Comparison of ENCODE assay signal across 13 mouse cellular contexts in the genomic region with DNA sequence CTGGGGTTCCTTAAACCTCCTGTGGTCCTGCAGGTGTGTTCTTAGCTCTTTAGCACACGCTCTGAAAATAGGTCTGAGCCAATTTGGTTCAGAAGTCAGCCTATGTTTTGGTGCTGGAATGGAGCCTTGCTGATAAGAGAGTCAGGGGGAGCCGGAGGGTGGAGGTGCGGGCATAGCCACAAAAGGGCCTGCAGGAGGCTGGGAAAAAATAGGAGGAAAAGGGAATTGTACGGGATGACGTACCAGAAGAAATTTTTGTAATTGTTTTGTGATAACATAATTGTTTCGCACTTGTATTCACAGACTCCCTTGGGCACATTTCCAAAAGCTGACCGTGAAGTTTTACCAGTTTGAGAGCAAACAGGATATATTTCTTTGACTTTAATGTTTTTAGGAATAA. TPM values are rescaled to one million over a fixed set of nuclear protein-coding genes. Genes with fewer than 3 reads are reported as not detected.
DNase-seq lines count a peak whose midpoint lies in the region; ATAC-seq and TF ChIP-seq lines count a peak whose summit lies in the region.
"Had no signal": no experiment of that assay in that cellular context is flagged by ENCODE, and none has a peak within 500 bp of the region (broad histone marks: within the 10 kb centered on the region; RNA-seq: fewer than 3 reads in every experiment).

No protein-coding gene starts in this region.

- no peak overlapping the region for H3K9ac ChIP-seq in lung, embryonic 14.5 days
- no peak overlapping the region for H3K9ac ChIP-seq in heart, postnatal 0 days (replicated peaks; ENCODE audit: low read depth, low read length)
- H3K9ac ChIP-seq: forebrain, embryonic 15.5 days; intestine, embryonic 15.5 days had no signal

- peak; percentile 19 for DNase-seq in gastrocnemius, adult 18-20 months (ENCODE audit: low spot score)
- DNase-seq in gastrocnemius, postnatal 36 days, result no peak
- peak; percentile 54 for DNase-seq in lung, embryonic 14.5 days
- no peak for DNase-seq in lung, postnatal 25 days (ENCODE audit: low spot score)
- peak; percentile 69 for DNase-seq in heart, postnatal 0 days (ENCODE audit: low spot score)
- DNase-seq in lung, postnatal 36 days, result peak; percentile 51
- no peak for DNase-seq in limb, embryonic 10.5 days (ENCODE audit: low spot score)
- no peak for DNase-seq in layer of hippocampus, postnatal 25 days (ENCODE audit: extremely low spot score in 1 of 2, low spot score in 1 of 2)
- DNase-seq: adrenal gland, postnatal 10 days had no signal

- ATAC-seq in lung, embryonic 14.5 days (ENCODE audit: insufficient read depth), result no peak
- peak; percentile 48 for ATAC-seq in heart, postnatal 0 days (ENCODE audit: insufficient read depth, low read depth)
- ATAC-seq: forebrain, embryonic 15.5 days; intestine, embryonic 15.5 days; midbrain, embryonic 16.5 days had no signal

- 0 out of 2 replicates have a peak overlapping the region, but pooled peaks have one; percentile 20 for H3K4me2 ChIP-seq in lung, embryonic 14.5 days
- H3K4me2 ChIP-seq in heart, postnatal 0 days (ENCODE audit: low read depth, low read length), result peak overlapping the region; percentile 38
- H3K4me2 ChIP-seq: forebrain, embryonic 15.5 days; intestine, embryonic 15.5 days had no signal

- 0 out of 2 replicates have a peak, but pooled peaks have one; percentile 53 for TF ChIP-seq EP300 in heart, postnatal 0 days (IDR thresholded peaks at IDR 0.05; ENCODE audit: low read depth)

- H3K27ac ChIP-seq in lung, embryonic 14.5 days (ENCODE audit: low read depth), result no peak overlapping the region
- peak overlapping the region; percentile 41 for H3K27ac ChIP-seq in heart, postnatal 0 days (ENCODE audit: low read depth)
- H3K27ac ChIP-seq in limb, embryonic 10.5 days, result no peak overlapping the region
- H3K27ac ChIP-seq: forebrain, embryonic 15.5 days; intestine, embryonic 15.5 days; macrophage had no signal

- intact Hi-C loops in gastrocnemius, postnatal 36 days (cut with DNase I), result no loop called here

- 0 out of 2 replicates have a peak, but pooled peaks cover 3% of the 10 kb centered on the region for H3K4me1 ChIP-seq in lung, embryonic 14.5 days (ENCODE audit: insufficient read depth)
- peaks cover 16% of the 10 kb centered on the region for H3K4me1 ChIP-seq in heart, postnatal 0 days (ENCODE audit: control insufficient read depth, insufficient read depth)
- H3K4me1 ChIP-seq in limb, embryonic 10.5 days, result no peaks in the 10 kb centered on the region
- H3K4me1 ChIP-seq: forebrain, embryonic 15.5 days; intestine, embryonic 15.5 days had no signal

- no peaks in the 10 kb centered on the region for H3K27me3 ChIP-seq in lung, embryonic 14.5 days (ENCODE audit: insufficient read depth, low read length)
- H3K27me3 ChIP-seq in heart, postnatal 0 days (ENCODE audit: control insufficient read depth, insufficient read depth, low read length), result no peaks in the 10 kb centered on the region
- H3K27me3 ChIP-seq in limb, embryonic 10.5 days (ENCODE audit: low read depth, poor library complexity, severe bottlenecking), result no peaks in the 10 kb centered on the region
- H3K27me3 ChIP-seq: forebrain, embryonic 15.5 days; intestine, embryonic 15.5 days had no signal

- TF ChIP-seq CTCF in lung, embryonic 14.5 days (IDR thresholded peaks at IDR 0.05; ENCODE audit: low read depth), result no peak
- no peak for TF ChIP-seq CTCF in heart, postnatal 0 days (IDR thresholded peaks at IDR 0.05; ENCODE audit: low read depth)

- no peak overlapping the region for H3K4me3 ChIP-seq in lung, embryonic 14.5 days (ENCODE audit: low read depth, low read length)
- H3K4me3 ChIP-seq in heart, postnatal 0 days (ENCODE audit: low read depth, low read length), result no peak overlapping the region
- H3K4me3 ChIP-seq in limb, embryonic 10.5 days, result no peak overlapping the region
- H3K4me3 ChIP-seq: forebrain, embryonic 15.5 days; intestine, embryonic 15.5 days had no signal

- H3K36me3 ChIP-seq in lung, embryonic 14.5 days (ENCODE audit: insufficient read depth), result no peaks in the 10 kb centered on the region
- no peaks in the 10 kb centered on the region for H3K36me3 ChIP-seq in heart, postnatal 0 days (replicated peaks; ENCODE audit: control insufficient read depth, insufficient read depth, low read length)
- no peaks in the 10 kb centered on the region for H3K36me3 ChIP-seq in limb, embryonic 10.5 days
- H3K36me3 ChIP-seq: forebrain, embryonic 15.5 days; intestine, embryonic 15.5 days had no signal

- H3K9me3 ChIP-seq in lung, embryonic 14.5 days (ENCODE audit: low read depth, low read length), result no peaks in the 10 kb centered on the region
- H3K9me3 ChIP-seq in heart, postnatal 0 days (replicated peaks; ENCODE audit: control insufficient read depth, low read length), result no peaks in the 10 kb centered on the region
- H3K9me3 ChIP-seq in limb, embryonic 10.5 days (replicated peaks), result no peaks in the 10 kb centered on the region
- H3K9me3 ChIP-seq: forebrain, embryonic 15.5 days; intestine, embryonic 15.5 days had no signal

- WGBS in lung, embryonic 14.5 days, result 28% methylated on average over 7 of the region's 7 CpGs
- 7% methylated on average over 7 of the region's 7 CpGs for WGBS in heart, postnatal 0 days
- 80% methylated on average over 7 of the region's 7 CpGs for WGBS in limb, embryonic 10.5 days

RNA-seq across cellular contexts. Expression of a gene that starts 10.0 kb away (rescaled TPM):
- total RNA-seq in gastrocnemius, adult 18-20 months (2021), result 10 to 100 TPM; 55.6 to 59.9 TPM
- 10 to 100 TPM; 40.6 to 48.2 TPM for total RNA-seq in gastrocnemius, postnatal 36 days (2021)
- 11.6 and 13.2 TPM in 2 replicates for polyA plus RNA-seq in lung, embryonic 14.5 days (2014; fragmentation: Nextera tagmentation; extraction: Ambion mirVana)
- 19.9 and 24.2 TPM in 2 replicates for total RNA-seq in heart, postnatal 0 days (2014; rRNA removed; ENCODE audit: low replicate concordance)
- polyA plus RNA-seq in heart, postnatal 0 days (2015; fragmentation: Nextera tagmentation; extraction: Ambion mirVana), result 18.2 and 20.8 TPM in 2 replicates
- polyA plus RNA-seq in limb, embryonic 10.5 days (2016; fragmentation: Nextera tagmentation; extraction: Ambion mirVana), result 7.2 and 7.3 TPM in 2 replicates
- total RNA-seq in layer of hippocampus, postnatal 25 days (2021), result 10 to 100 TPM; 50.8 to 52.3 TPM

Comparison
In these comparisons a context has a peak if more than half of its experiments do, and no peak if none do; other contexts are left out.
1. DNase-seq: peak in gastrocnemius, adult 18-20 months (single experiment), lung, embryonic 14.5 days (single experiment), heart, postnatal 0 days (single experiment) and lung, postnatal 36 days (single experiment); none in gastrocnemius, postnatal 36 days (0 of 2), lung, postnatal 25 days (single experiment), limb, embryonic 10.5 days (single experiment) and layer of hippocampus, postnatal 25 days (0 of 2).